Mouse (Mus musculus) gastrocnemius, adult 2 months (tissue): ENCODE results near the gene Yipf1. TPM values are rescaled to one million over a fixed set of nuclear protein-coding genes. Genes with fewer than 3 reads are reported as not detected.

Source experiments
- DNase-seq: peaks from one replicate; pipeline ENCODE4 v3.0.0; 2022
- H3K27ac ChIP-seq: fragments of 200-600 bp; 2 replicates; pipeline ENCODE4 v1.8.1; 2022; ENCODE audit warnings: mild to moderate bottlenecking
- H3K4me3 ChIP-seq: fragments of 200-600 bp; 2 replicates; pipeline ENCODE4 v1.8.1; 2022; ENCODE audit warnings: mild to moderate bottlenecking, moderate library complexity
- CTCF ChIP-seq: fragments of 200-600 bp; IDR thresholded peaks from 2 replicates; pipeline ENCODE4 v1.8.1; 2022; ENCODE audit warnings: antibody characterized with exemption, mild to moderate bottlenecking, moderate library complexity
- intact Hi-C: fragments of 180-260 bp; cut with DNase I; formaldehyde crosslinking; loops from one replicate; pipeline ENCODE4 v1.15.1; 2025
- long read RNA-seq, 2 experiments: library from polyadenylated mRNA; stranded (forward); transcript quantifications; one replicate each; pipeline ENCODE4 v2.0.0; 2021
- total RNA-seq, 2 experiments: library from RNA; stranded (reverse); gene quantifications; 2 replicates each; pipeline ENCODE4 v1.2.3; 2021

Yipf1 gene
- total RNA-seq = 10 to 100 TPM in 1 of 2 experiments, 1 to 10 TPM in 1; 8.2 to 10.1 TPM
- long read RNA-seq, experiment 1, transcript Yipf1-201 (10 exons, 1,321 nt) = major isoform, 20 of 24 reads
- long read RNA-seq, experiment 1, partial matches to known transcripts = 0 of 24 reads
- long read RNA-seq, experiment 1, other reads (novel, unspliced or antisense) = 4 of 24 reads
- long read RNA-seq, experiment 2, transcript Yipf1-201 (10 exons, 1,321 nt) = major isoform, 23 of 26 reads
- long read RNA-seq, experiment 2, partial matches to known transcripts = 0 of 26 reads
- long read RNA-seq, experiment 2, other reads (novel, unspliced or antisense) = 3 of 26 reads

DNA sequence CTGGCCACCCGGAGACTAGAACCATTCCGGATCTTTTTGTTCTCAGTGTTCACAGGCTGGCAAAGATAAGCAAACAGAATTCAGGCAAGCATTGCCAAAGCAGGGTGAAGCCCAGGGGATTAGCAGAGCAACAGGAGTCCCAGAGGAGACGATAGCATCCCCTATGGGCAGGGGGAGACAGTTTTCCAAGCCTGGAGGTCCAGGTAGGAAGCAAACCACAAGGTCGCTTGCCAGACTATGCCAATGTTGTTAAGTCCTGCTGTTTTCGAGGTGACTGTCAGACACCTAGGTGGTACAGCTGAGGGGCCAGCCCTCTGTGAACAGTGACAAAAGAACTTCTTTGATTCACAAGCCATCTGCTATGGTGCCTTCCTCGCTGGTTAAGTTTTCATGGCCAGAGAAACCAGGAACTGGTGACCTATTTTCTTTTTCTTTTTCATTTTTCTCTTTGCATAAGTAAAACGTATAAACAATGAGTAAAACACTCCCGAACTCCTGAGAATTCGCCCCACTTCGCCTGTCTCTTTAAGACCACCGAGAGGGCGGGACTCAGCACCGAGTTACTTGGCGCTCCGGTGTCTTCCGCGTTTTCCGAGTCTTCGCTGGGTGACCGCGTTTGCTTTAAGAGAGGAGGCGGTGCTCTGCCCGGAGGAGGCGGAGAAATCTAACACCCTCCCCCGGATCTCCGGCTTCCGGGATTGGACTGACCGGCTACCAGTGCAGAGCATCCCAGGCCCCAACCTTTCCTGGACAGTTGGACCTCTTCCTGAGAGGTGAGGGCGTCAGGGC lies at the start of gene Yipf1:
Yipf1 (plus strand) TSS at position 674 of the 789 bp plus-strand sequence.
- H3K27ac ChIP-seq = peak within 1 kb of the TSS; percentile 87
- DNase-seq = peak; percentile 94
- TF ChIP-seq CTCF = peak; percentile 41
- intact Hi-C loops = loop anchor here (1.0 to 5.0 kb wide), 3 partner anchors 47 to 132 kb away; partner anchors contain the start of genes Hspb11 and Lrrc42
- peak within 1 kb of the TSS; percentile 80 for H3K4me3 ChIP-seq

DNA sequence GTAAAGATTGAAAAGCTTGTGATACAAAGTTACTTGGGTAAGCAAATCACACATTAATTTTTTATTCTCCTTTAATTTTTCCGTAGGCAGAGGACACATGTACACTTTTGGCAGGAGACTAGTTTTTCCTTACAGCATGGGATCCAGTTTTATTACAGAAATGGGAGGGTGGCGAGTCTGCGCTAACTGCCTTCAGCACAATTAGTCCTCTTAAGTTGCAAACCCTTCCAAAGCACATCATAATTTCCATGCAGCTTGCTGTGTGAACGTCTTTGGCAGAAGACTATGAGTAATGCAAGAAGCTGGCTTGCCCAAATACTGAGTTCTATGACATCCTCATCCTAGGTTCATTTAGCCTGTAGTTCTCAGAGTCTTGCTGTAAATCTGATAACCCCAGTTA lies 40.5 kb upstream of the Yipf1 start:
- TF ChIP-seq CTCF = no peak
- Histone ChIP-seq H3K27ac (no peak overlapping the region), H3K4me3 (no peak overlapping the region)
- intact Hi-C loops = no loop called here
- no peak for DNase-seq

DNA sequence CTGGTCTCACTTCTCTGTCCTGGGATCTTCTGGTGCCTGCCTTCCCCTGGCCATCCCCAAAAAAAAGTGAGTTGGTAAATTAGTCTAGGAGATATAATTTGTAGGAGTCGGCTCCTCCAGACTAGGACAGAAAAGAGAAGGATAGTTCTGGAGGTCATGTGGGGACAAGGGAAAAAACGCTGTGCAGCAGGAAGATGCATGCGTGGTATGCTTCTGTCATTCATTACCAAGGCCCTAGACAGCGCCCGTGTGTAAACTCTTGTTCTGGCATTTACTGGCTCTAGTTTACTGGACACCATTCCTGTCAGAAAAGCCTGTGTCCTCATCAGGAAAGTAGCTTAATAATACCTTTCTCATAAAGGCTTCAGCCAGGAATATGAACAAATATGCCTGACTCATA lies 39.7 kb upstream of the Yipf1 start:
- Histone ChIP-seq H3K27ac (peak overlapping the region; percentile 38), H3K4me3 (no peak overlapping the region)
- intact Hi-C loops = no loop called here
- no peak for DNase-seq
- TF ChIP-seq CTCF = no peak

GRCm38 (mm10) chr4:107278188-107278707 lies 35.9 kb upstream of the Yipf1 start:
- no peak for TF ChIP-seq CTCF
- peak; percentile 37 for DNase-seq
- intact Hi-C loops = no loop called here

GRCm38 (mm10) chr4:107280843-107281475 lies 33.2 kb upstream of the Yipf1 start:
- DNase-seq = no peak
- intact Hi-C loops = no loop called here
- TF ChIP-seq CTCF = no peak
- no peak overlapping the region for H3K4me3 ChIP-seq
- no peak overlapping the region for H3K27ac ChIP-seq

More at GRCm38 (mm10) chr4:107278188-107278707, 35.9 kb upstream of the Yipf1 start:
- Histone ChIP-seq H3K4me3 (peak overlapping the region; percentile 9; the same call in 1 of the 2 replicates), H3K27ac (peak overlapping the region; percentile 68)

GRCm38 (mm10) chr4:107285446-107286200 lies 28.5 kb upstream of the Yipf1 start:
- Histone ChIP-seq H3K27ac (no peak overlapping the region), H3K4me3 (no peak overlapping the region)
- intact Hi-C loops = no loop called here
- no peak for TF ChIP-seq CTCF
- DNase-seq = no peak

GRCm38 (mm10) chr4:107286386-107286785 lies 27.8 kb upstream of the Yipf1 start:
- intact Hi-C loops = no loop called here
- no peak for DNase-seq
- no peak for TF ChIP-seq CTCF
- Histone ChIP-seq H3K4me3 (no peak overlapping the region), H3K27ac (no peak overlapping the region)

DNA sequence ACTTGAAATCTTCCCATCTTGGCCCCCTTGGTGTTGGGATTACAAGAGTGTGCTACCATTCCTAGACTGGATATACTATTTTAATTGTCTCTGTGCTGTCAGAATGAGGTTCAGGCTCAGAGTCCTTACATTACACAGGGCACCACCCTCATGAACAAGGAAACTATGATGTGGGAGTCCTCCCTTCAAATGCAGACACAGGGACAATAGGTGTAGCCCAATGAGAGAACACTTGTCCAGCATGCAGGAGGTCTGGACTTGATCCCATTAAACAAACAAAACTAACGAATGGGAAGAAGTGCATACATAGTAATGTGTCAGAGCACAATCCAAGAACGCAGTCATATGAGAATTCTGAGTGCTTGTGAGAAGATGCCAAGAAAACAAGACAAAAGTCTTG lies 26.6 kb upstream of the Yipf1 start:
- TF ChIP-seq CTCF = no peak
- H3K27ac ChIP-seq = no peak overlapping the region
- intact Hi-C loops = no loop called here
- DNase-seq = no peak
- H3K4me3 ChIP-seq = no peak overlapping the region

DNA sequence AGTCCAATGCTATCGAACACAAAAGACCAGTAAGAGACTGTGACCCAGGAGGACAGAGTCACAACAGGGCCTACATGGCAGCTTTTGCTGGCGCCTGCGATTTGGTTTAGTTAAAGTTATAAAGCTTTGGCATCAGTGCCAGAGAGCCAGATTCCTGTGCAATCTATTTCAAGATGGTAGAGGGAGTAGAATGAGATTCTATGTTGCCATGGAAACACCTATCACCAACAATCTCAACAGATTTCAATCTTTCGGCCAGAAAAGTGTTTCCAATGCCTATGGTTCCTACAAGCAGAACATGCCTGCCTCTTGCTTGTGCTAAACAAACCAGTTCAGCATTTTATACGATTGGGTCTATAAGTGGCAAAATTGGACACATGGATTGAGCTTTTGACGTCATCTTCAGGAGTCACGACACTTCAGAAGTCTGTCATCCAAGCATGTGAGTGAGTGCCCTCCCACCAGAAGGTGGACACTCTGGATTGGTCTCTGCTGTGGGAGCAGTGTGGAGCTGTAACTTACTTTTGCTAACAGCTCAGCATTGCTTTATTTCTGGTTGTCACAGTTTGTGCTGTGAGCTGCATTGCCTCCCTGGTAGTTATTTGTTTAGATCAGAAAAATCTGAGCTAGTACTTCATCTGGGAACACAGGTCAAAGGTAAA lies 22.4 kb upstream of the Yipf1 start:
- DNase-seq = no peak
- Histone ChIP-seq H3K4me3 (no peak overlapping the region), H3K27ac (peak overlapping the region; percentile 31; the same call in 1 of the 2 replicates)
- intact Hi-C loops = no loop called here
- no peak for TF ChIP-seq CTCF

GRCm38 (mm10) chr4:107292273-107292662 lies 21.9 kb upstream of the Yipf1 start:
- intact Hi-C loops = no loop called here
- no peak for TF ChIP-seq CTCF
- Histone ChIP-seq H3K4me3 (no peak overlapping the region), H3K27ac (peak overlapping the region; percentile 31; the same call in 1 of the 2 replicates)
- no peak for DNase-seq

GRCm38 (mm10) chr4:107298071-107298606 lies 16.0 kb upstream of the Yipf1 start:
- DNase-seq = no peak
- intact Hi-C loops = no loop called here
- Histone ChIP-seq H3K27ac (no peak overlapping the region), H3K4me3 (no peak overlapping the region)
- no peak for TF ChIP-seq CTCF
